28 mouse cellular contexts compared by ENCODE assay signal in the genomic region with DNA sequence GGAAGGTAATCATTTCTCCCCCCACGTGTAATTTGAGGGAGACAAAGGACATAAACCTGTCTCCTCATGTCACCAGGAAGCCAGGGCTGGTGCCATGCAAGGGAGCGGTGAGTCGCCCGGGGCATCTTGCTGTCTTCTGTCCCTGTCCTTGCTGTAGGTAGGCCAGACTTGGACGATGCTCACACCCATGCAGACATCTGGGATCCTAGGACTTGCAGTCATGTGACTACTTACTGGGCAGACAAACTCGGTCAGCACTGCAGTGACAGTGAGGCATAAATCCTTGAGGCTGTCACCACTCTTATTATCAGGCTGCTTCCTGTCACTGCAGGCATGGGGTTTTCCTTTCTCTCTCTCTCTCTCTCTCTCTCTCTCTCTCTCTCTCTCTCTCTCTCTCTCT.
DNase-seq lines count a peak whose midpoint lies in the region; ATAC-seq and TF ChIP-seq lines count a peak whose summit lies in the region.
"Had no signal": no experiment of that assay in that cellular context is flagged by ENCODE, and none has a peak within 500 bp of the region (broad histone marks: within the 10 kb centered on the region; RNA-seq: fewer than 3 reads in every experiment).

No protein-coding gene starts in this region.

- H3K4me3 ChIP-seq in cerebellum, adult 2 months (replicated peaks; ENCODE audit: insufficient read depth, low read depth, low read length), result no peak overlapping the region
- no peak overlapping the region for H3K4me3 ChIP-seq in heart, embryonic 13.5 days
- no peak overlapping the region for H3K4me3 ChIP-seq in heart, postnatal 0 days (ENCODE audit: low read depth, low read length)
- H3K4me3 ChIP-seq: forebrain, embryonic 10.5 days; forebrain, embryonic 13.5 days had no signal

- H3K36me3 ChIP-seq in heart, embryonic 13.5 days, result peaks cover 16% of the 10 kb centered on the region
- H3K36me3 ChIP-seq in heart, postnatal 0 days (replicated peaks; ENCODE audit: control insufficient read depth, insufficient read depth, low read length), result no peaks in the 10 kb centered on the region
- H3K36me3 ChIP-seq: G1E had no signal

- no peaks in the 10 kb centered on the region for H3K27me3 ChIP-seq in cerebellum, adult 2 months (ENCODE audit: control insufficient read depth, insufficient read depth, low read length)
- H3K27me3 ChIP-seq in heart, embryonic 13.5 days (replicated peaks), result 0 out of 2 replicates have a peak, but pooled peaks cover 7% of the 10 kb centered on the region
- no peaks in the 10 kb centered on the region for H3K27me3 ChIP-seq in heart, postnatal 0 days (ENCODE audit: control insufficient read depth, insufficient read depth, low read length)
- H3K27me3 ChIP-seq: CH12.LX; forebrain, embryonic 13.5 days had no signal

- no peak overlapping the region for H3K4me2 ChIP-seq in heart, embryonic 13.5 days
- no peak overlapping the region for H3K4me2 ChIP-seq in heart, postnatal 0 days (ENCODE audit: low read depth, low read length)
- H3K4me2 ChIP-seq: forebrain, embryonic 13.5 days; heart, embryonic 11.5 days; hindbrain, embryonic 14.5 days had no signal

- H3K27ac ChIP-seq in cerebellum, adult 2 months (ENCODE audit: insufficient read depth, low read length), result peak overlapping the region; percentile 11
- no peak overlapping the region for H3K27ac ChIP-seq in heart, embryonic 13.5 days (replicated peaks)
- no peak overlapping the region for H3K27ac ChIP-seq in heart, postnatal 0 days (ENCODE audit: low read depth)
- H3K27ac ChIP-seq: forebrain, embryonic 10.5 days; forebrain, embryonic 13.5 days; hindbrain, embryonic 14.5 days; hindbrain, postnatal 0 days had no signal

- no peak for TF ChIP-seq CTCF in cerebellum, adult 2 months (IDR thresholded peaks at IDR 0.05; ENCODE audit: borderline replicate concordance, insufficient read depth, low read depth, low read length)
- TF ChIP-seq CTCF in heart, postnatal 0 days (IDR thresholded peaks at IDR 0.05; ENCODE audit: low read depth), result no peak

- no peak for TF ChIP-seq POLR2A in cerebellum, adult 2 months (IDR thresholded peaks at IDR 0.05; ENCODE audit: borderline replicate concordance, insufficient read depth, low read length)

- WGBS in cerebellum, adult 2 months, result 12% methylated on average over 6 of the region's 6 CpGs
- WGBS in heart, embryonic 13.5 days, result 61% methylated on average over 6 of the region's 6 CpGs
- 54% methylated on average over 6 of the region's 6 CpGs for WGBS in heart, postnatal 0 days

- H3K9ac ChIP-seq in heart, embryonic 13.5 days, result no peak overlapping the region
- no peak overlapping the region for H3K9ac ChIP-seq in heart, postnatal 0 days (replicated peaks; ENCODE audit: low read depth, low read length)
- H3K9ac ChIP-seq: forebrain, embryonic 13.5 days; hindbrain, embryonic 14.5 days had no signal

- ATAC-seq in heart, embryonic 13.5 days (ENCODE audit: extremely low read depth, insufficient number of reproducible peaks, low FRiP score, low TSS enrichment), result peak; percentile 71; the same call in 1 of the 2 replicates
- ATAC-seq in heart, postnatal 0 days (ENCODE audit: insufficient read depth, low read depth), result peak; percentile 52; the same call in 1 of the 2 replicates
- ATAC-seq: forebrain, embryonic 13.5 days; forebrain, embryonic 16.5 days; hindbrain, postnatal 0 days; inflammation-experienced regulatory T-cells, adult 6 months; intestine, embryonic 16.5 days had no signal

- no peaks in the 10 kb centered on the region for H3K9me3 ChIP-seq in heart, embryonic 13.5 days
- H3K9me3 ChIP-seq in heart, postnatal 0 days (replicated peaks; ENCODE audit: control insufficient read depth, low read length), result no peaks in the 10 kb centered on the region
- H3K9me3 ChIP-seq: forebrain, embryonic 10.5 days; forebrain, embryonic 13.5 days had no signal

- H3K4me1 ChIP-seq in cerebellum, adult 2 months (ENCODE audit: control insufficient read depth, insufficient read depth, low read length), result peaks cover 73% of the 10 kb centered on the region
- H3K4me1 ChIP-seq in heart, embryonic 13.5 days, result peaks cover 12% of the 10 kb centered on the region
- H3K4me1 ChIP-seq in heart, postnatal 0 days (ENCODE audit: control insufficient read depth, insufficient read depth), result no peaks in the 10 kb centered on the region
- H3K4me1 ChIP-seq: forebrain, embryonic 10.5 days; forebrain, embryonic 13.5 days had no signal

- intact Hi-C loops in heart, postnatal 10 days (cut with DNase I), result loop anchor here (5.0 kb wide), 1 partner anchor 104 kb away; no protein-coding TSS in a partner anchor
- intact Hi-C loops in left cerebral cortex, postnatal 14 days (cut with DNase I), result no loop called here

- no peak for DNase-seq in cerebellum, adult 2 months
- DNase-seq in cerebellum, adult 9-11 months, result no peak
- DNase-seq in heart, postnatal 4 days, result no peak
- no peak for DNase-seq in heart, postnatal 0 days (ENCODE audit: low spot score)
- DNase-seq in heart, postnatal 10 days, result no peak
- DNase-seq in MN1 (ENCODE audit: low spot score), result peak; percentile 63
- no peak for DNase-seq in left cerebral cortex, postnatal 14 days (ENCODE audit: low spot score in 2 of 2)
- DNase-seq: adrenal gland, adult 2 months; adrenal gland, postnatal 14 days; B cell, adult 2 months; cerebellum, adult 18-20 months; cerebellum, postnatal 14 days; gastrocnemius, postnatal 10 days; gastrocnemius, postnatal 36 days; heart, postnatal 36 days; kidney, adult 18-20 months; kidney, adult 9 months had no signal

- TF ChIP-seq EP300 in heart, postnatal 0 days (IDR thresholded peaks at IDR 0.05; ENCODE audit: low read depth), result no peak
